Mouse (Mus musculus) kidney, embryonic 16.5 days (tissue): ENCODE data around the gene E330009J07Rik. TPM values are rescaled to one million over a fixed set of nuclear protein-coding genes. Genes with fewer than 3 reads are reported as not detected.

Experiments
- ATAC-seq: fragments of 200-750 bp; cut with Nextera tagmentation; 2 replicates; pipeline ENCODE4 v1.8.0; 2017; ENCODE audit warnings: moderate TSS enrichment; ENCODE audit not compliant: low FRiP score, low TSS enrichment
- H3K27ac ChIP-seq: fragments of 300-500 bp; sonication (generic); 2 replicates; pipeline ENCODE4 v1.5.1; 2014; ENCODE audit warnings: low read length
- H3K27me3 ChIP-seq: fragments of 300-500 bp; sonication (generic); 2 replicates; pipeline ENCODE4 v1.6.1; 2014; ENCODE audit warnings: low read length, control low read depth, mixed read lengths; ENCODE audit not compliant: insufficient read depth
- H3K36me3 ChIP-seq: fragments of 300-500 bp; sonication (generic); 2 replicates; pipeline ENCODE4 v1.6.1; 2014; ENCODE audit warnings: low read length, control low read depth, mixed read lengths; ENCODE audit not compliant: insufficient read depth
- H3K4me1 ChIP-seq: fragments of 300-500 bp; sonication (generic); 2 replicates; pipeline ENCODE4 v1.6.1; 2014; ENCODE audit warnings: low read length, control low read depth, mixed read lengths; ENCODE audit not compliant: insufficient read depth
- H3K4me2 ChIP-seq: fragments of 300-500 bp; sonication (generic); replicated peaks from 2 replicates; pipeline ENCODE4 v1.6.1; 2014; ENCODE audit warnings: low read depth, low read length
- H3K4me3 ChIP-seq: fragments of 300-500 bp; sonication (generic); 2 replicates; pipeline ENCODE4 v1.5.1; 2014; ENCODE audit warnings: mild to moderate bottlenecking, low read length
- H3K9ac ChIP-seq: fragments of 300-500 bp; sonication (generic); replicated peaks from 2 replicates; pipeline ENCODE4 v1.6.1; 2014; ENCODE audit warnings: low read length
- H3K9me3 ChIP-seq: fragments of 300-500 bp; sonication (generic); 2 replicates; pipeline ENCODE4 v1.6.1; 2016; ENCODE audit warnings: low read length, control low read depth
- WGBS: fragments of 180-500 bp; shearing (Covaris S2); extraction: QIAGEN DNeasy Blood & Tissue Kit; methylation state at CpG from one replicate; pipeline ENCODE4 v1.1.7; 2014; 5-methylcytosine and 5-hydroxymethylcytosine counted together
- polyA plus RNA-seq: library from polyadenylated mRNA; unstranded; fragments of >200 nt; fragmentation: Nextera tagmentation; extraction: Ambion mirVana; gene quantifications from 2 replicates; pipeline ENCODE4 v1.2.1, GENCODE M21; 2015

E330009J07Rik gene
- polyA plus RNA-seq, 1 experiment from 2014 or later, result 10.5 TPM

DNA sequence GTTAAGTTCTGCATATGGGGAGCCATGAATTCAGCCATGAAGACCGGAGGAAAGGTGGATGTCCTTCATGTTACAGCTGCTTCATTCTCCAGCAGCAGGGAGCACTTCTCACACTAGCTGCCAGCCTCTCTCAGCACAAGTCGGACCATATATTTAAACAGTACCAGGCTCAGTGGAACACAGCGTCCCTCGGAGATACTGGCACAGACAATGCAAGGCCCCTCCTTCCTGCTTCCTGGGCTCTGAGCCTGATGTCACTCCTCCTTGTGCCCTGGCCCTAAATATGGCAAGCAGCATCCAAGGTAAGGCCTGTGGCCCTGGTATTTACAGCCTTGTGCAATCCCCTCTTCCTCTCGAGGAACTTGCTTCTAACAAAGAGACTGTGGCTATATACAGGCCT is 20.1 kb downstream of the E330009J07Rik start:
- peaks cover under 1% of the 10 kb centered on the region; the same call in 1 of the 2 replicates for H3K36me3 ChIP-seq
- no peak overlapping the region for H3K27ac ChIP-seq
- H3K4me2 ChIP-seq, result no peak overlapping the region
- H3K9me3 ChIP-seq, result no peaks in the 10 kb centered on the region
- no peak overlapping the region for H3K9ac ChIP-seq
- no peaks in the 10 kb centered on the region for H3K27me3 ChIP-seq
- WGBS, result 69% methylated on average over 5 of the region's 5 CpGs
- no peak overlapping the region for H3K4me3 ChIP-seq
- H3K4me1 ChIP-seq, result no peaks in the 10 kb centered on the region
- no peak for ATAC-seq

GRCm38 (mm10) chr6:40413565-40413964 is 22.4 kb downstream of the E330009J07Rik start:
- H3K9me3 ChIP-seq, result no peaks in the 10 kb centered on the region
- H3K36me3 ChIP-seq, result peaks cover under 1% of the 10 kb centered on the region; the same call in 1 of the 2 replicates
- ATAC-seq, result no peak
- no peak overlapping the region for H3K9ac ChIP-seq
- H3K27me3 ChIP-seq, result no peaks in the 10 kb centered on the region
- H3K4me2 ChIP-seq, result no peak overlapping the region
- 93% methylated on average over 3 of the region's 3 CpGs for WGBS
- no peak overlapping the region for H3K4me3 ChIP-seq
- no peak overlapping the region for H3K27ac ChIP-seq
- no peaks in the 10 kb centered on the region for H3K4me1 ChIP-seq

DNA sequence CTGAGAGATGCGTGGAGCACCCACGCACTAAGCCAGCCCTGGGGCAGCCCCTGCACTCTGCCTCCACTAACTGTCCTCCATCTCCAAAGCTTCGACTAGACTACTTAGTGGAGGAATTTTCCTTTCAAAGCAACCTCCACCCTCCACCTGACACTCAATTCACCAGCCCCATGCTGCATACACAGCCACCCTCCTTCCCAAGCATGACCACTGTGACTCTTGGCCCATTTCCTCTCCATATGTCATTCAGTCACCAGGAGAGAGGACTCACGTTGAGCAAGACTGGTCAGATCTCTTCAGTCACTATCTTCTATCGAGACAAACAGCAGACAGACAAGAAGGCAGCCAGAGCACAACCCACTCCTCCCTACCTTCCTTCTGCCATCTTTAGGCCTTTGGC is 22.9 kb downstream of the E330009J07Rik start:
- no peaks in the 10 kb centered on the region for H3K9me3 ChIP-seq
- H3K27me3 ChIP-seq, result no peaks in the 10 kb centered on the region
- H3K36me3 ChIP-seq, result peaks cover 6% of the 10 kb centered on the region
- no peaks in the 10 kb centered on the region for H3K4me1 ChIP-seq
- 85% methylated on average over 5 of the region's 5 CpGs for WGBS
- H3K27ac ChIP-seq, result no peak overlapping the region
- no peak overlapping the region for H3K9ac ChIP-seq
- no peak overlapping the region for H3K4me3 ChIP-seq
- H3K4me2 ChIP-seq, result no peak overlapping the region
- ATAC-seq, result no peak

GRCm38 (mm10) chr6:40411085-40411484 is 24.9 kb downstream of the E330009J07Rik start:
- H3K4me3 ChIP-seq, result no peak overlapping the region
- no peaks in the 10 kb centered on the region for H3K4me1 ChIP-seq
- H3K27ac ChIP-seq, result no peak overlapping the region
- no peak overlapping the region for H3K9ac ChIP-seq
- H3K9me3 ChIP-seq, result no peaks in the 10 kb centered on the region
- H3K27me3 ChIP-seq, result no peaks in the 10 kb centered on the region
- peaks cover 22% of the 10 kb centered on the region for H3K36me3 ChIP-seq
- H3K4me2 ChIP-seq, result no peak overlapping the region
- WGBS, result 89% methylated on average over 3 of the region's 3 CpGs
- no peak for ATAC-seq

DNA sequence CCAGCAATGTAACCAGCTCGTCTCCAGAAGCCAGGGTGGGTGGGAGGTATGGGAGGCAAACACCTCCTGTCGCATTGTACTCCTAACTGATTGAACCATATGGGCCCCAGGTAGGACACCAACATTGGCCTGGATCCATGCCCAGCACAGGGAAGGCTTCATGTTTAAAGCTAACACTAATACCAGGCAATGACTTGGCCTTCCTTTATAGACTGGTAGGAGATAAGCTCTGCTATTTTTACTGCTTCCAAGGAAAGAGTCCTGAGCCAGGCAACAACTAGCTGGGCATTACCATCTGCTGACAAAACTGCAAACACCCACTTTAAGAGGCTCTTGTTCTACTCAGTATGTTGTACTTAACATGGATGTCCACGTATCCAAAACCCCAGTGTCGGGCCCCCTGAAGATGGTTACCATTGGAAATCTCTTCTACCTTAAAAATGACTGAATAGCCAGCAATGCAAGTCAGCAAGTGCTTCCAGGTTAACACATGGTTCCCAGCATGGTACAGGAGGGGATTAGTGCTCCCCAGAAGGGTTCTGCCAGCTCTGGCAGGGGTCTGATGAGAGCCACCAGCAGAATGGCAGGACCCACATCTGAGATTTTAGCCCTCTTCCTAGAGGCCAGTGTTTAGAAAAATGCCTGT is 32.2 kb downstream of the E330009J07Rik start:
- no peaks in the 10 kb centered on the region for H3K27me3 ChIP-seq
- H3K9ac ChIP-seq, result no peak overlapping the region
- no peak overlapping the region for H3K27ac ChIP-seq
- no peaks in the 10 kb centered on the region for H3K9me3 ChIP-seq
- no peak overlapping the region for H3K4me2 ChIP-seq
- H3K36me3 ChIP-seq, result peaks cover 61% of the 10 kb centered on the region
- 90% methylated on average over 4 of the region's 4 CpGs for WGBS
- ATAC-seq, result no peak
- H3K4me3 ChIP-seq, result no peak overlapping the region
- no peaks in the 10 kb centered on the region for H3K4me1 ChIP-seq

DNA sequence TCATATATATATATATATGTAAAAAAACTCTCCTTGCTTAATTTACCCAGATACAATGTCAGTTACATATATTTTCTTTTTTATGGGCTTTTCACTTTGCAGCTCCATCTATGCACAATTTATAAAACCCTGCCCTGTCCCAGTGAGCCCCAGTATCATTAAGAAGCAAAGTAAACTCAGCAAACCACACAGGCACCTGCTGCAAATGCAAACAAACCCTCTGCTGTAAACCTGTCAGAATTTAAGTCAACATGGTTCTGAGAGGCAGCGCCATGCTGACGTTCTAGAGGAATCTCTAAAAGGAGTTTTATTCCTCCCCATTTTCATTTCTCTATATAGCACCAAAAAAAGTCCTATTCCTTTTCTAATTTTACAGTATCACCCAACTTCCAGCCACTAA is 33.9 kb downstream of the E330009J07Rik start:
- H3K9ac ChIP-seq, result no peak overlapping the region
- H3K9me3 ChIP-seq, result no peaks in the 10 kb centered on the region
- no peaks in the 10 kb centered on the region for H3K27me3 ChIP-seq
- H3K27ac ChIP-seq, result no peak overlapping the region
- 86% methylated on average over 2 of the region's 2 CpGs for WGBS
- no peak overlapping the region for H3K4me3 ChIP-seq
- ATAC-seq, result no peak
- H3K4me2 ChIP-seq, result no peak overlapping the region
- H3K4me1 ChIP-seq, result no peaks in the 10 kb centered on the region
- H3K36me3 ChIP-seq, result peaks cover 58% of the 10 kb centered on the region

- peak; percentile 84; the same call in 1 of the 2 replicates for ATAC-seq
- Histone ChIP-seq H3K27ac (no peak overlapping the region), H3K36me3 (peaks cover 18% of the 10 kb centered on the region), H3K9me3 (no peaks in the 10 kb centered on the region), H3K4me2 (no peak overlapping the region), H3K4me3 (no peak overlapping the region), H3K27me3 (no peaks in the 10 kb centered on the region), H3K4me1 (no peaks in the 10 kb centered on the region), H3K9ac (no peak overlapping the region)
- 48% methylated on average over 3 of the region's 3 CpGs for WGBS
Observed at GRCm38 (mm10) chr6:40393213-40393612, 42.7 kb downstream of the E330009J07Rik start.

DNA sequence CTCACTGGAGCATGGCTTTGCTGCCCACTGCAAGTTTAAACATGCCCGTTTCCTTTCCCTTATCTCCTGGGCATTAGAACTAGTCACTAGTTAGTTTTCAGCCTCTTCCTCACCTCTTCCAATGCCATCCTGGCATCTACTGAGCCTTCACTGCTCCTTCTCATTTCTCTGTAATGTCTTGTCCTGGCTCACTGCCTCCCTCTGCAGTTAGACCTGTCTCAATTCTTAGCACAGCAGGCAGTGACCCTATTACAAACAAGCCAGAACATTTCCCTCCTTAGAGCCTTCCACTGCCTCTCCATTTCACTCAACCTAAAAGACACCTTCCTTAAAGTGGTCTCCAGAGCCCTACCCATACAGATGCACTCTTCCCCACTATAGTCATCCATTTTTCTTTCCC is 45.0 kb downstream of the E330009J07Rik start:
- Histone ChIP-seq H3K9ac (no peak overlapping the region), H3K4me1 (no peaks in the 10 kb centered on the region), H3K27ac (no peak overlapping the region), H3K36me3 (0 out of 2 replicates have a peak, but pooled peaks cover 7% of the 10 kb centered on the region), H3K27me3 (no peaks in the 10 kb centered on the region), H3K4me3 (no peak overlapping the region), H3K4me2 (no peak overlapping the region), H3K9me3 (no peaks in the 10 kb centered on the region)
- 85% methylated on average over 1 of the region's 1 CpGs for WGBS
- ATAC-seq, result no peak

GRCm38 (mm10) chr6:40388660-40389059 is 47.3 kb downstream of the E330009J07Rik start:
- Histone ChIP-seq H3K9ac (no peak overlapping the region), H3K27ac (no peak overlapping the region), H3K4me2 (no peak overlapping the region), H3K4me1 (no peaks in the 10 kb centered on the region), H3K36me3 (0 out of 2 replicates have a peak, but pooled peaks cover 7% of the 10 kb centered on the region), H3K4me3 (no peak overlapping the region), H3K9me3 (no peaks in the 10 kb centered on the region), H3K27me3 (no peaks in the 10 kb centered on the region)
- no peak for ATAC-seq
- 93% methylated on average over 4 of the region's 4 CpGs for WGBS

DNA sequence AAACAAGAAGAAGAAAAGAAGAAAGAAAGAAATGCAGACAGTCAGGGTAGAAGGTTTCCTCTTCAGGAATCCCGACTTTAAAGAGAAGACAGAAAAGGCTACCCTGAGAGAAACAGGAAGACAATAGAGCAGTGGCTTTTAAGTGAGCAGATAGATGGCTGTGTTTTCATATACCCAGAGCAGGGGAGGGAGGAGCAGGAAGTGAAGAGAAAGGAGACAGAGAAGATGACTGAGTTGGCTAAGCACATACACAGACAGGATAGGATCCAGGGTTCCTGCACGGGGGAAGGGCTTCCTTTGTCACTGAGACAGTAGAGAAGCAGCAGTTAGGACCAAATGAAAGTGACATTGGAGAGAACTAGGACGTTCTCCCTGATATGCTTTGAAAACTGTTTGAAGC is 50.3 kb downstream of the E330009J07Rik start:
- WGBS, result 68% methylated on average over 3 of the region's 3 CpGs

More for the DNA sequence above, 50.3 kb downstream of the E330009J07Rik start:
- H3K27me3 ChIP-seq, result no peaks in the 10 kb centered on the region
- H3K4me3 ChIP-seq, result no peak overlapping the region
- H3K4me1 ChIP-seq, result no peaks in the 10 kb centered on the region
- H3K27ac ChIP-seq, result no peak overlapping the region
- H3K36me3 ChIP-seq, result 0 out of 2 replicates have a peak, but pooled peaks cover 6% of the 10 kb centered on the region
- H3K9me3 ChIP-seq, result no peaks in the 10 kb centered on the region
- no peak overlapping the region for H3K4me2 ChIP-seq
- no peak for ATAC-seq
- no peak overlapping the region for H3K9ac ChIP-seq
